Mouse (Mus musculus) myocyte (in vitro differentiated cells): ENCODE measurements around the gene Klhl21. TPM values are rescaled to one million over a fixed set of nuclear protein-coding genes. Genes with fewer than 3 reads are reported as not detected.

Source experiments
- H3K27me3 ChIP-seq: one replicate; pipeline ENCODE4 v1.6.1; 2011; ENCODE audit not compliant: control insufficient read depth, insufficient read depth, insufficient read length
- H3K36me3 ChIP-seq: one replicate; pipeline ENCODE4 v1.6.1; 2011; ENCODE audit not compliant: control insufficient read depth, insufficient read depth
- H3K4me2 ChIP-seq: one replicate; pipeline ENCODE4 v1.6.1; 2011; ENCODE audit warnings: low read depth, control low read depth
- H3K4me3 ChIP-seq: one replicate; pipeline ENCODE4 v1.5.1; 2011; ENCODE audit warnings: mild to moderate bottlenecking, control low read depth, moderate library complexity
- H3K79me2 ChIP-seq: one replicate; pipeline ENCODE4 v1.6.1; 2011; ENCODE audit not compliant: control insufficient read depth, insufficient read depth
- H3ac ChIP-seq: one replicate; pipeline ENCODE4 v1.6.1; 2011; ENCODE audit not compliant: control insufficient read depth, insufficient read length
- CEBPB ChIP-seq: IDR thresholded peaks from 2 replicates; pipeline ENCODE4 v1.6.1; 2011; ENCODE audit warnings: mild to moderate bottlenecking, moderate library complexity; ENCODE audit not compliant: poor library complexity, insufficient read depth, severe bottlenecking
- E2F4 ChIP-seq: IDR thresholded peaks from one replicate; pipeline ENCODE4 v1.6.1; 2011; ENCODE audit warnings: mild to moderate bottlenecking, control low read depth, moderate library complexity; ENCODE audit not compliant: insufficient read depth
- MAX ChIP-seq: IDR thresholded peaks from one replicate; pipeline ENCODE4 v1.6.1; 2011; ENCODE audit warnings: low read depth, mild to moderate bottlenecking, control low read depth
- MYOD1 ChIP-seq, 3 experiments: IDR thresholded peaks; one replicate each; pipeline ENCODE4 v1.6.1; 2011; ENCODE audit warnings: control low read depth in 2 of 3, low read depth in 2 of 3, mild to moderate bottlenecking in 2 of 3, moderate library complexity in 1 of 3; ENCODE audit not compliant: insufficient read length in 2 of 3, control insufficient read depth in 1 of 3
- MYOG ChIP-seq, 3 experiments: IDR thresholded peaks; one replicate each; pipeline ENCODE4 v1.6.1; 2011; ENCODE audit warnings: control low read depth in 2 of 3, low read depth in 2 of 3, mild to moderate bottlenecking in 2 of 3; ENCODE audit not compliant: insufficient read length in 2 of 3, control insufficient read depth in 1 of 3, insufficient read depth in 1 of 3
- POLR2A ChIP-seq: IDR thresholded peaks from one replicate; pipeline ENCODE4 v1.6.1; 2011; ENCODE audit warnings: low read depth, mild to moderate bottlenecking, control low read depth, moderate library complexity; ENCODE audit not compliant: insufficient read length
- POLR2AphosphoS2 ChIP-seq: IDR thresholded peaks from one replicate; pipeline ENCODE4 v1.6.1; 2011; ENCODE audit warnings: low read depth, control low read depth; ENCODE audit not compliant: insufficient read length
- REST ChIP-seq: IDR thresholded peaks from one replicate; pipeline ENCODE4 v1.6.1; 2011; ENCODE audit warnings: mild to moderate bottlenecking, control low read depth, moderate library complexity; ENCODE audit not compliant: insufficient read depth, insufficient read length
- SRF ChIP-seq: IDR thresholded peaks from one replicate; pipeline ENCODE4 v1.6.1; 2011; ENCODE audit warnings: low read depth; ENCODE audit not compliant: control insufficient read depth, insufficient read length
- TCF12 ChIP-seq: IDR thresholded peaks from one replicate; pipeline ENCODE4 v1.6.1; 2011; ENCODE audit warnings: mild to moderate bottlenecking, control low read depth; ENCODE audit not compliant: poor library complexity, insufficient read depth, severe bottlenecking
- TCF3 ChIP-seq: IDR thresholded peaks from one replicate; pipeline ENCODE4 v1.6.1; 2011; ENCODE audit warnings: low read depth, control low read depth; ENCODE audit not compliant: insufficient read length
- USF1 ChIP-seq: IDR thresholded peaks from one replicate; pipeline ENCODE4 v1.6.1; 2011; ENCODE audit warnings: low read depth, mild to moderate bottlenecking, control low read depth, moderate library complexity
- polyA plus RNA-seq: library from polyadenylated mRNA; unstranded; fragments of >200 nt; fragmentation: generic; extraction: Trizol; gene quantifications from one replicate; pipeline ENCODE4 v1.2.1, GENCODE M21; 2012; ENCODE audit warnings: missing spikeins

Klhl21 gene
- 25.8 TPM for polyA plus RNA-seq

DNA sequence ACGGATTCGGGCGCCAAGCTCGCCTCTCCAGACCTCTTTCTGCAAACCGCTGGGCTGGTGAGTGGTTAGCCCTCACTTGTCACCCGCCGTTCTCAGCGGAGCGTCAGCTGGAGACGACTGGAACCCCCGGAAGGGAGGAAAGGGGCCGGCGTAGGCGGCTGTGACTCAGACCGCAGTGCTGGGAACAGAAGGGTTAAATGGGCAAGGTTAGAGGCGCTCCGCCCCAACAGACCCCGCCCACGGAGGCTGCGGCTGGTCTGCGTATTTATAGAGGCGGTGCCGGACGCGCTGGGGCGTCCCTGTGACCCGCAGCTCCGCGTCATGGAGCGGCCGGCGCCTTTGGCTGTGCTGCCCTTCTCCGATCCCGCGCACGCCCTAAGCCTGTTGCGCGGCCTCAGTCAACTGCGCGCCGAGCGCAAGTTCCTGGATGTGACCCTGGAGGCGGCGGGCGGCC, at the start of gene Klhl21:
Klhl21 (plus strand) TSS at position 182 of the 454 bp plus-strand sequence.
- peak within 1 kb of the TSS; percentile 55 for H3K4me3 ChIP-seq
- H3ac ChIP-seq: peak within 1 kb of the TSS; percentile 69
- H3K4me2 ChIP-seq: peak within 1 kb of the TSS; percentile 100
- no peak for TF ChIP-seq REST
- peak in 2 of 3 experiments; percentile 28 to 60 for TF ChIP-seq MYOD1 (IDR thresholded peaks at IDR 0.05; ENCODE audit: control insufficient read depth in 1 of 3, insufficient read length in 2 of 3, low read depth in 2 of 3)
- peak; percentile 97 for TF ChIP-seq POLR2A
- TF ChIP-seq MAX: no peak
- no peak for TF ChIP-seq TCF12
- TF ChIP-seq MYOG (IDR thresholded peaks at IDR 0.05; ENCODE audit: control insufficient read depth in 1 of 3, insufficient read depth in 1 of 3, insufficient read length in 2 of 3, low read depth in 2 of 3): peak in 1 of 3 experiments; percentile 60
- no peak for TF ChIP-seq TCF3
- TF ChIP-seq POLR2AphosphoS2: peak; percentile 99
- H3K27me3 ChIP-seq: no peaks in the 10 kb centered on the region
- no peaks in the 10 kb centered on the region for H3K36me3 ChIP-seq
- peaks cover 38% of the 10 kb centered on the region for H3K79me2 ChIP-seq

DNA sequence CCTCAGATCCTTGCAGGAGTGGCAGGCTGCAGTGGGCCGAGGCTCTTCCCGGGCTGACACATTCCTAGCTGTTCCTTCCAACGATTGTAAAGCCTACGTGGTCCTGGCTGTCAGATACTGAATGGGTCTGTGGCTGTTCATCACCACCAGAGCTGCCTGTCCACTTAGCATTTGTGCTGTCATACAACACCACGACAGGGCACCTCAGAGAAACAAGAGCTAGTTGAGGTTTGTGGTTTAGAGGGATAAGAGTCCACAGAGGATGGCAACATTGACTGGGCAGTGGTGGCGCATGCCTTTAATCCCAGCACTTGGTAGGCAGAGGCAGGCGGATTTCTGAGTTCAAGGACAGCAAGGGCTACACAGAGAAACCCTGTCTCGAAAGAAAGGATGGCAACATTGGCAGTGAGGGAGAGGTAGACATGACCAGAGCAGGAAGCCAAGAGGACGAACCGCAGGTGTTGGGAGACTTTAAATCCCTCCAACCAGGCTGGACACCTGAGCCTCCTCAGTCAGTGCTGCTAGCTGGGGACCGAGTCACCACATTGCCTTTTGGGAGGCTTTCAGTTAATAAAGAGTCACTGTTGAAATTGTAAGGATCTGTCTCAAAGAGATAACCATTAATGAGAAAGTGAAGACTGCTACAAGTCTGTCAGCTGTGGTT, 48.6 kb upstream of the Klhl21 start:
- no peak for TF ChIP-seq REST
- TF ChIP-seq E2F4: no peak
- TF ChIP-seq SRF: no peak
- no peak for TF ChIP-seq TCF3
- TF ChIP-seq MYOD1 (IDR thresholded peaks at IDR 0.05; ENCODE audit: control insufficient read depth in 1 of 3, insufficient read length in 2 of 3, low read depth in 2 of 3): no peak
- no peak for TF ChIP-seq POLR2AphosphoS2
- no peak for TF ChIP-seq POLR2A
- no peak for TF ChIP-seq USF1
- no peak for TF ChIP-seq MYOG (IDR thresholded peaks at IDR 0.05; ENCODE audit: control insufficient read depth in 1 of 3, insufficient read depth in 1 of 3, insufficient read length in 2 of 3, low read depth in 2 of 3)
- H3ac ChIP-seq: no peak overlapping the region

DNA sequence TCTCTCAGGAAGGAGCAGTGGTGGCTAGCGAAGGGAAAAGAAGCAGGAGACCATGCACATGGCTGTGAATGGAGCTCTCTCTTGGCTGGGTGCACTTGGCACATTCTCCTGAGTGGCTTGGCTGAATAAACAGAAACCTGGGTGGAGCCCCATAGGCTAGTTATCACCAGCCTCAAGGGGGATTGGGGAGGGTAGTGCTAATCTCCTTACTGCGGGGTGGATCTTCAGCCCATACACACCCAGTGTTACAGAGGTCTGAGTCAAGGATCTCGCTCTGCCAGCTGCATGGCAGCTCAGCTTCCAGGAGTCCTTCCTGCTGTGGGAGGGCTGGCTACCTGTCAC, 48.1 kb upstream of the Klhl21 start:
- no peaks in the 10 kb centered on the region for H3K79me2 ChIP-seq
- TF ChIP-seq MAX (no peak), TCF12 (no peak), MYOG (IDR thresholded peaks at IDR 0.05; ENCODE audit: control insufficient read depth in 1 of 3, insufficient read depth in 1 of 3, insufficient read length in 2 of 3, low read depth in 2 of 3) (no peak), USF1 (no peak), TCF3 (no peak), SRF (no peak), MYOD1 (IDR thresholded peaks at IDR 0.05; ENCODE audit: control insufficient read depth in 1 of 3, insufficient read length in 2 of 3, low read depth in 2 of 3) (no peak), E2F4 (no peak), REST (no peak), CEBPB (no peak)
- no peak overlapping the region for H3K4me2 ChIP-seq

More for the DNA sequence above, 48.6 kb upstream of the Klhl21 start:
- Histone ChIP-seq H3K36me3 (peaks cover 20% of the 10 kb centered on the region), H3K4me2 (no peak overlapping the region), H3K27me3 (no peaks in the 10 kb centered on the region), H3K4me3 (no peak overlapping the region), H3K79me2 (no peaks in the 10 kb centered on the region)

DNA sequence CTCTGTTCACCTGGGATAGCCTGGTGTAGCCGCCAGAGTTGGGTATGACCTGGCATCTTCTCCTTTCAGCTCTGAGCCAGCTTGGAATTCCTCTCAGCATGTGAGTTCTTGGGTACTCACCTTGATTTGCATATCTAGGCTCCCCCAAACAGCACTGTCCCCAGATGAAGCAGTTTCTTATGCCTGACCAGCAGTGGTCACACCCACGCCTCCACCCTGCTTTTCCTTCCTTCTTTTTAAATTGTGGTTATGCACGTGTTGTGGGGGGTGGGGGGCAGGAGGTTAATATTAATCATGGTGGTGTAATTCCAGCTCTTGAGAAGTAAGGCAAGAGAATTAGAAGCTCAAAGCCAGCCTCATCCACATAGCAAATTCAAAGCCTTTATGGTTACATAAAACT, 45.8 kb upstream of the Klhl21 start:
- Histone ChIP-seq H3K36me3 (peaks cover 11% of the 10 kb centered on the region), H3K4me3 (no peak overlapping the region)
- TF ChIP-seq E2F4 (no peak), POLR2A (no peak), REST (no peak), TCF12 (no peak), TCF3 (no peak), POLR2AphosphoS2 (no peak), USF1 (no peak), SRF (no peak)

More for the DNA sequence above, 48.1 kb upstream of the Klhl21 start:
- H3K27me3 ChIP-seq: no peaks in the 10 kb centered on the region
- no peak overlapping the region for H3ac ChIP-seq
- peaks cover 20% of the 10 kb centered on the region for H3K36me3 ChIP-seq
- H3K4me3 ChIP-seq: no peak overlapping the region

More for the DNA sequence above, 45.8 kb upstream of the Klhl21 start:
- Histone ChIP-seq H3ac (no peak overlapping the region), H3K27me3 (no peaks in the 10 kb centered on the region), H3K4me2 (no peak overlapping the region), H3K79me2 (no peaks in the 10 kb centered on the region)
